Mouse (Mus musculus): Measurements from ENCODE around the gene Fbh1. TPM values are rescaled to one million over a fixed set of nuclear protein-coding genes. Genes with fewer than 3 reads are reported as not detected.

Fbh1 gene
- polyA plus RNA-seq, 1 experiment: 44.7 TPM

DNA sequence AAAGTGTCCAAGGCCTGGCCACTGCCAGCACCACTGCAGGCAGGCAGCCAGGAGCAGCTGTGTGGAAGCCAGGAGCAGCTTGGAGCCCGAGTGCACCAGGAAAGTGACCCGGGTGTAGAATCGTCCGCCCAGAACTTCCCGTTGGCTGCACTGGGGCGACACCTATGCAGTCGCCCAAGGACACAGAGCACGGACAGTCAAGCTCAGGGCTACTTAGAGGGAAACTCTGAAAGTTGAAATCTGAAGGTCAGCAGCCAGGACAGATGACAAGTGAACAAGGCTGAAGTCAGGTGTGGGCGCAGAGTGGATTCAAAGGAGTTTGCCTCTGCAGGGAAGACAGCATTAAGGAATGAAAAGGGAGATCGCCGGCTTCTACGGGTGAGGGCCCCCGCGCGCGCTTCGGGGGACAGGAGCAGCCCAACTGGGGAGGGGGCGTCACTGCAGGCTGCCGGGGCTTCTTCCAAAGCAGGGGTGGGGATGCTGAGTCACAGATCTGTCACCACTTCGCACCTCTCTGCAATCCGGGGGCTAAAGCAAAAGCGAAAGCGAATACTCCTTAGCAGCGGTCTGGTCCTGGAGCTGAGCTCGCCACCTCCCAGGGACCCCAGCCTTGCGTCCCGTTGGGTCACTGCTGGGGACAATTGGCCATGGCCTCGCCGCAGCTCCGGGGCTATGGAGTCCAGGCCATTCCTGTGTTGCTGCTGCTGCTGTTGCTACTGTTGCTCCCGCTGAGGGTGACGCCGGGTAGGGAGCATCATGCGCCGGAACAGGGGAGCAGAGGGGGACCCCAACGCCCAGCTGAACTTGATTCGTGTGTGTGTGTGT, 72.0 kb downstream of the Fbh1 start, which contains the start of gene Il15ra:
Gene Il15ra (plus strand): TSS at position 90 of the 825 bp plus-strand sequence.
- WGBS: under 1% methylated on average over 37 of the region's 37 CpGs
- peak within 1 kb of the TSS; percentile 91 for H3K4me3 ChIP-seq (ENCODE audit: control insufficient read depth, insufficient read depth, low read length)
- H3K27me3 ChIP-seq (ENCODE audit: control insufficient read depth, insufficient read depth, low read length): no peaks in the 10 kb centered on the region
- DNase-seq: peak; percentile 49
- no peak within 1 kb of the TSS for H3K27ac ChIP-seq (ENCODE audit: control insufficient read depth, insufficient read depth, low read length)
- peaks cover 11% of the 10 kb centered on the region for H3K4me1 ChIP-seq (replicated peaks; ENCODE audit: control insufficient read depth, insufficient read depth, low read length)
- H3K36me3 ChIP-seq (ENCODE audit: control insufficient read depth, insufficient read depth, low read length): no peaks in the 10 kb centered on the region
- no peak for TF ChIP-seq POLR2A (IDR thresholded peaks at IDR 0.05; ENCODE audit: control insufficient read depth, extremely low read depth, insufficient read depth, low read length, poor library complexity)
- no peak for TF ChIP-seq CTCF (IDR thresholded peaks at IDR 0.05; ENCODE audit: borderline replicate concordance, control insufficient read depth, extremely low read depth, insufficient read depth, low read length, poor library complexity)

DNA sequence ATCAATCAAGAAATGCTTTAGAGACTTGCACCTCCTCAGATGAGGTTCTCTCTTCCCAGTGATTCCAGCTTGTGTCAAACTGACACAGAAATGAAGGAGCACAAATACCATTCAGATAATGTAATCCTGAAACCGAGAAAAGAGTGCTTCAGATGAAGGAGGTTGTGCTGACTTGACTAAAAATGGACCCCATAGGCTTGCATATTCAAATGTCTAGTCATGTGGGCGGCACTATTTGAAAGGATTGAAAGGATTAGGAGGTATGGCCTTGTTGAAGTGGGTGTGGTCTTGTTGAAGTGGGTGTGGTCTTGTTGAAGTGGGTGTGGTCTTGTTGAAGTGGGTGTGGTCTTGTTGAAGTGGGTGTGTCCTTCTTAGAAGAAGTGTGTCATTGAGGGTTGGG, 77.5 kb downstream of the Fbh1 start:
- Histone ChIP-seq H3K36me3 (ENCODE audit: control insufficient read depth, insufficient read depth, low read length) (no peaks in the 10 kb centered on the region), H3K27ac (ENCODE audit: control insufficient read depth, insufficient read depth, low read length) (no peak overlapping the region), H3K4me3 (ENCODE audit: control insufficient read depth, insufficient read depth, low read length) (no peak overlapping the region), H3K4me1 (replicated peaks; ENCODE audit: control insufficient read depth, insufficient read depth, low read length) (peaks cover under 1% of the 10 kb centered on the region; the same call in 1 of the 2 replicates), H3K27me3 (ENCODE audit: control insufficient read depth, insufficient read depth, low read length) (no peaks in the 10 kb centered on the region)
- no peak for DNase-seq
- no peak for TF ChIP-seq CTCF (IDR thresholded peaks at IDR 0.05; ENCODE audit: borderline replicate concordance, control insufficient read depth, extremely low read depth, insufficient read depth, low read length, poor library complexity)
- no peak for TF ChIP-seq POLR2A (IDR thresholded peaks at IDR 0.05; ENCODE audit: control insufficient read depth, extremely low read depth, insufficient read depth, low read length, poor library complexity)
- 95% methylated on average over 2 of the region's 2 CpGs for WGBS

DNA sequence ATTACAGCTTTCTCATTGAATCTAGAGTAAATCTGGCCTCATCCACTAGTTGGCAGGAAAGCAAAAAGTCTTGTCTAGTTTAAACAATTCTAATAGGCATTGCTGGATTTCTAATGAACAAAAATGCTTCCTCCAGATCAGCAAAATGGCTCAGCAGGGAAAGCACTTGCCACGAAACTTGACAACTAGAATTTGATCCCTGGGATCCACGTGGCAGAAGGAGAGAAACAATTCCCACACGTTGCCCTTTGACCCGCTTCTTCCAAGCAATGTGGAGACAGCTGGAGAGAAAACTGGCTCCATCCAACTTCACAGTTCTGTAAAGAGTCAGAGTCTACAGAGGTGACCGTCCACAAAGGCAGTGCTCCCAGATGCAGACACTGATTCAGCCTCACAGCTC, 78.4 kb downstream of the Fbh1 start:
- no peak overlapping the region for H3K27ac ChIP-seq (ENCODE audit: control insufficient read depth, insufficient read depth, low read length)
- no peak for DNase-seq
- H3K4me3 ChIP-seq (ENCODE audit: control insufficient read depth, insufficient read depth, low read length): no peak overlapping the region
- WGBS: 83% methylated on average over 5 of the region's 5 CpGs
- H3K27me3 ChIP-seq (ENCODE audit: control insufficient read depth, insufficient read depth, low read length): no peaks in the 10 kb centered on the region
- TF ChIP-seq CTCF (IDR thresholded peaks at IDR 0.05; ENCODE audit: borderline replicate concordance, control insufficient read depth, extremely low read depth, insufficient read depth, low read length, poor library complexity) (no peak), POLR2A (IDR thresholded peaks at IDR 0.05; ENCODE audit: control insufficient read depth, extremely low read depth, insufficient read depth, low read length, poor library complexity) (no peak)
- no peaks in the 10 kb centered on the region for H3K36me3 ChIP-seq (ENCODE audit: control insufficient read depth, insufficient read depth, low read length)
- H3K4me1 ChIP-seq (replicated peaks; ENCODE audit: control insufficient read depth, insufficient read depth, low read length): no peaks in the 10 kb centered on the region

DNA sequence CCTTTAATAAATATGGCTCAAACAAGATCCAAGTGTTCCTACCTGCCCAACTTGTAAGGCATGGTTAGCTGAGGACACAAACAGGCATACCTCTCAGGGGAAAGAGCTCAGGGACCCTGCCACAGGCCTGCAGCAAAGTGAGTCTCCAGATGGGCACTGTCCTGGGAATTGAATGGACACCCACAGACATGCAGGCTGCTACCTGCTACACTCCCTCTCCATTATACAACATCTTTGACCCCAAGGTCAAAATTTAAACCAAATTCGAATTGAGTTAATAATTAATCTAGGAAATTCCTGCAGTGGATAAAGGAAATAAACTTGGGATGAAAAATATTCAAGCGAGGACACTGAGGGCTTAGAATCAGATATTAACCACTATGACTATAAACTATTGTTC, 81.5 kb downstream of the Fbh1 start:
- H3K4me3 ChIP-seq (ENCODE audit: control insufficient read depth, insufficient read depth, low read length): no peak overlapping the region
- DNase-seq: no peak
- H3K27ac ChIP-seq (ENCODE audit: control insufficient read depth, insufficient read depth, low read length): no peak overlapping the region
- TF ChIP-seq CTCF (IDR thresholded peaks at IDR 0.05; ENCODE audit: borderline replicate concordance, control insufficient read depth, extremely low read depth, insufficient read depth, low read length, poor library complexity): no peak
- TF ChIP-seq POLR2A (IDR thresholded peaks at IDR 0.05; ENCODE audit: control insufficient read depth, extremely low read depth, insufficient read depth, low read length, poor library complexity): no peak
- no peaks in the 10 kb centered on the region for H3K36me3 ChIP-seq (ENCODE audit: control insufficient read depth, insufficient read depth, low read length)
- no peaks in the 10 kb centered on the region for H3K4me1 ChIP-seq (replicated peaks; ENCODE audit: control insufficient read depth, insufficient read depth, low read length)
- H3K27me3 ChIP-seq (ENCODE audit: control insufficient read depth, insufficient read depth, low read length): no peaks in the 10 kb centered on the region
- WGBS: 84% methylated on average over 2 of the region's 2 CpGs

DNA sequence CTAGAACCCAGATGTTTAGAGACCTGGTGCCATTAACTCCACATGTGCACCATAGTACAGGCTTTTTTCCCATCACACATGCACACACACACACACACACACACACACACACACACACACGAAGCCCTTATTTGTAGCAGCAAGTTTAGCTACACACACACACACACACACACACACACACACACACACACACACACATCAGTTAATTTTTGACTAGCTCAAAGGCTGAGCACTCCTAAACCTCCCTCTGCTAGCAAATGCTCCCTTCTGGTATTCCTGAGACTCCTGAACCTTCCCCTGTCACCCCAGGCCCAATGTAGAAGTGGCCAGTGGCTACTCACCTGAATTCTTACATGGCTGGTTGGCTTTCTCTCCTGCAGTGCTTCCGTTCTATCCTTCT, 83.3 kb downstream of the Fbh1 start:
- 86% methylated on average over 2 of the region's 2 CpGs for WGBS
- no peaks in the 10 kb centered on the region for H3K27me3 ChIP-seq (ENCODE audit: control insufficient read depth, insufficient read depth, low read length)

DNA sequence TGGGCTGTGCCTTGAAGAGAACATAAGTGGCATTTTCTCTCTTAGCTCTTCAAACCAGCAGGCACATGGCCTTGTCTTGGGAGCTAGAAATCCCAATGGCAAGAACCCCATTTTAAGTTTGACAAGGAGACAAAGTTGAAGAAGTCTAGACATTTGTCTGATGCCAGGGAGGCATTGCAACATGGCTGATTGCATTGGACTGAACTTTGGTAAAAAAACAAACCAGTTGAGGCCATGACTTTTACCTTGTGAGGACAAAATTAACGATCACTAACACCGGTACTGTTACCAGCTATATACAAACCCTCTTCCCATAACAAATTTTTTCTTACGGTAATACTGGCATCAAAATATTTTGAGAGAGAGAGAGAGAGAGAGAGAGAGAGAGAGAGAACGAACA, 84.0 kb downstream of the Fbh1 start:
- no peak for DNase-seq
- WGBS: 95% methylated on average over 4 of the region's 4 CpGs
- no peak overlapping the region for H3K4me3 ChIP-seq (ENCODE audit: control insufficient read depth, insufficient read depth, low read length)

More for the DNA sequence above, 83.3 kb downstream of the Fbh1 start:
- H3K36me3 ChIP-seq (ENCODE audit: control insufficient read depth, insufficient read depth, low read length): no peaks in the 10 kb centered on the region
- H3K4me1 ChIP-seq (replicated peaks; ENCODE audit: control insufficient read depth, insufficient read depth, low read length): no peaks in the 10 kb centered on the region
- no peak overlapping the region for H3K4me3 ChIP-seq (ENCODE audit: control insufficient read depth, insufficient read depth, low read length)
- no peak overlapping the region for H3K27ac ChIP-seq (ENCODE audit: control insufficient read depth, insufficient read depth, low read length)
- DNase-seq: no peak
- TF ChIP-seq CTCF (IDR thresholded peaks at IDR 0.05; ENCODE audit: borderline replicate concordance, control insufficient read depth, extremely low read depth, insufficient read depth, low read length, poor library complexity) (no peak), POLR2A (IDR thresholded peaks at IDR 0.05; ENCODE audit: control insufficient read depth, extremely low read depth, insufficient read depth, low read length, poor library complexity) (no peak)

More for the DNA sequence above, 84.0 kb downstream of the Fbh1 start:
- Histone ChIP-seq H3K27ac (ENCODE audit: control insufficient read depth, insufficient read depth, low read length) (no peak overlapping the region), H3K36me3 (ENCODE audit: control insufficient read depth, insufficient read depth, low read length) (no peaks in the 10 kb centered on the region), H3K27me3 (ENCODE audit: control insufficient read depth, insufficient read depth, low read length) (no peaks in the 10 kb centered on the region), H3K4me1 (replicated peaks; ENCODE audit: control insufficient read depth, insufficient read depth, low read length) (no peaks in the 10 kb centered on the region)
- TF ChIP-seq CTCF (IDR thresholded peaks at IDR 0.05; ENCODE audit: borderline replicate concordance, control insufficient read depth, extremely low read depth, insufficient read depth, low read length, poor library complexity) (no peak), POLR2A (IDR thresholded peaks at IDR 0.05; ENCODE audit: control insufficient read depth, extremely low read depth, insufficient read depth, low read length, poor library complexity) (no peak)

Other genes with a start within 250 kb of the Fbh1 start
- gene Pfkfb3, start 223.5 kb downstream of the Fbh1 start, polyA plus RNA-seq (2012; rRNA removed): 46.1 and 47.2 TPM in 2 replicates
- 83.6 and 84.8 TPM in 2 replicates for gene Rbm17, start 173.4 kb downstream of the Fbh1 start, polyA plus RNA-seq (2012; rRNA removed)
- gene Gm17490, start 151.3 kb downstream of the Fbh1 start, polyA plus RNA-seq (2012; rRNA removed): not detected in 2 replicates
- 19.5 and 19.7 TPM in 2 replicates for gene Il2ra, start 134.8 kb downstream of the Fbh1 start, polyA plus RNA-seq (2012; rRNA removed)
- 86.9 and 99.7 TPM in 2 replicates for gene Il15ra, start 72.3 kb downstream of the Fbh1 start, polyA plus RNA-seq (2012; rRNA removed)
- 93.3 and 103 TPM in 2 replicates for gene Ankrd16, start 294 bp upstream of the Fbh1 start, polyA plus RNA-seq (2012; rRNA removed)

All from thymus, adult 2 months (tissue).